Mouse (Mus musculus) kidney, embryonic 14.5 days (tissue): ENCODE results near the gene Bmp8b. TPM values are rescaled to one million over a fixed set of nuclear protein-coding genes. Genes with fewer than 3 reads are reported as not detected.
A peak's percentile ranks its signal among the peaks of the same experiment; 100 is the strongest.
"Not testable (repeated sequence)": the region's sequence is repeated elsewhere in the genome, so short reads cannot be mapped to it uniquely, and the experiment has no call there.

Experiments
- ATAC-seq: fragments of 200-750 bp; cut with Nextera tagmentation; 2 replicates; pipeline ENCODE4 v1.8.0; 2017; ENCODE audit warnings: moderate number of reproducible peaks, mild to moderate bottlenecking, moderate TSS enrichment, moderate library complexity; ENCODE audit not compliant: low FRiP score, low TSS enrichment
- H3K27ac ChIP-seq: fragments of 300-500 bp; sonication (generic); 2 replicates; pipeline ENCODE4 v1.5.1; 2014; ENCODE audit warnings: low read depth, mild to moderate bottlenecking, low read length, moderate library complexity, mixed read lengths
- H3K27me3 ChIP-seq: fragments of 300-500 bp; sonication (generic); 2 replicates; pipeline ENCODE4 v1.6.1; 2014; ENCODE audit warnings: mild to moderate bottlenecking, low read length; ENCODE audit not compliant: control insufficient read depth, insufficient read depth
- H3K36me3 ChIP-seq: fragments of 300-500 bp; sonication (generic); 2 replicates; pipeline ENCODE4 v1.6.1; 2014; ENCODE audit warnings: low read length, mixed read lengths; ENCODE audit not compliant: control insufficient read depth, insufficient read depth
- H3K4me1 ChIP-seq: fragments of 300-500 bp; sonication (generic); 2 replicates; pipeline ENCODE4 v1.6.1; 2014; ENCODE audit warnings: low read length, mixed read lengths; ENCODE audit not compliant: control insufficient read depth, insufficient read depth
- H3K4me2 ChIP-seq: fragments of 300-500 bp; sonication (generic); replicated peaks from 2 replicates; pipeline ENCODE4 v1.6.1; 2014; ENCODE audit warnings: low read depth, mild to moderate bottlenecking, low read length
- H3K4me3 ChIP-seq: fragments of 300-500 bp; sonication (generic); 2 replicates; pipeline ENCODE4 v1.5.1; 2014; ENCODE audit warnings: mild to moderate bottlenecking, low read length
- H3K9ac ChIP-seq: fragments of 300-500 bp; sonication (generic); 2 replicates; pipeline ENCODE4 v1.6.1; 2014; ENCODE audit warnings: low read depth, mild to moderate bottlenecking, low read length, moderate library complexity
- H3K9me3 ChIP-seq: fragments of 300-500 bp; sonication (generic); 2 replicates; pipeline ENCODE4 v1.6.1; 2016; ENCODE audit warnings: low read length; ENCODE audit not compliant: control insufficient read depth
- WGBS: fragments of 180-500 bp; shearing (Covaris S2); extraction: QIAGEN DNeasy Blood & Tissue Kit; methylation state at CpG from one replicate; pipeline ENCODE4 v1.1.7; 2014; 5-methylcytosine and 5-hydroxymethylcytosine counted together
- polyA plus RNA-seq: library from polyadenylated mRNA; unstranded; fragments of >200 nt; fragmentation: Nextera tagmentation; extraction: Ambion mirVana; gene quantifications from 2 replicates; pipeline ENCODE4 v1.2.1, GENCODE M21; 2014

Gene Bmp8b
- polyA plus RNA-seq, 1 experiment from 2014 or later = 0.16 TPM

DNA sequence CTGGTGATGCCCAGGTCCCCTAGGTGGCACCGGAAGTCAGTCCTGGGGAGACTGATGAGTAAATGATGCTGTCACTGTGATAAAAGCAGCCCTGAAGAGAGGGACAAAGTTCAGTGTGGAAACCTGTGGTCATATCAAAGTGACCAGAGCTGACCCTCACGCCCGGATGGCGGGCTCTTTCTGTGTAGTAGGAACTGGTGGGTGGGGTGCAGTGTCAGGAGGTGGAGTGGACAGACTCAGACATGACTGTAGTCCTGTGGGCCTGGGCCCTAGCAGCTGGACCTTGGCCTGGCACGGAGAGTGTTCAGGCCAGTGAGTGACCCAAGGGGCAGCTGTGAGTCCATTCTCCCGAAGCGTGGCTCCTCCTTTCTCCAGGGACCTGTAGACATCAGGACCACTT, 964 bp downstream of the Bmp8b start:
- not testable (repeated sequence) for H3K27ac ChIP-seq, ATAC-seq

DNA sequence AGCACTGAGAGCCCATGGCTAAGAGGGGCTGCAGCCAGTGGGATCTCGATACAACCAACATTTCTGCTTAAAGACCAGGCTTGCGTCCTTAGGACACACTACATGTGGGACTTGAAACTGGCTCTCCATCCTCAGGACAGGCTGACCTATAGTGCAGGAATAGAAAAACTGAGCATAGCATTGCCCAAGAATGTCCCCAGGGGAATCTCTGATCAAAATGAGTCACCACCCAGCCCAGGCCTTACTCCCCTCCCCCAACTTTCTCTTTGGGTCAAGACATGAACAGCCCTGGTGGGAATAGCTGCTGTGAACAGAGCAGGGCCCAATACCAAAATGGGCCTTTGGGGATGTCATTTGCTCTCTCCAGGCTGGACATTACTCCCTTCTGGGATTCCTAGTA, 1.9 kb downstream of the Bmp8b start:
- H3K9me3 ChIP-seq = no peaks in the 10 kb centered on the region
- no peak for ATAC-seq
- no peak overlapping the region for H3K4me3 ChIP-seq
- H3K27ac ChIP-seq = no peak overlapping the region
- H3K9ac ChIP-seq = no peak overlapping the region
- no peak overlapping the region for H3K4me2 ChIP-seq
- peaks cover 33% of the 10 kb centered on the region for H3K27me3 ChIP-seq
- no peaks in the 10 kb centered on the region for H3K4me1 ChIP-seq
- no peaks in the 10 kb centered on the region for H3K36me3 ChIP-seq
- 83% methylated on average over 2 of the region's 2 CpGs for WGBS

More for the DNA sequence above, 964 bp downstream of the Bmp8b start:
- H3K4me2 ChIP-seq, H3K9me3 ChIP-seq, H3K9ac ChIP-seq, H3K4me1 ChIP-seq, H3K4me3 ChIP-seq, H3K36me3 ChIP-seq: not testable (repeated sequence)
- 82% methylated on average over 6 of the region's 7 CpGs for WGBS
- H3K27me3 ChIP-seq = peaks cover 33% of the 10 kb centered on the region

DNA sequence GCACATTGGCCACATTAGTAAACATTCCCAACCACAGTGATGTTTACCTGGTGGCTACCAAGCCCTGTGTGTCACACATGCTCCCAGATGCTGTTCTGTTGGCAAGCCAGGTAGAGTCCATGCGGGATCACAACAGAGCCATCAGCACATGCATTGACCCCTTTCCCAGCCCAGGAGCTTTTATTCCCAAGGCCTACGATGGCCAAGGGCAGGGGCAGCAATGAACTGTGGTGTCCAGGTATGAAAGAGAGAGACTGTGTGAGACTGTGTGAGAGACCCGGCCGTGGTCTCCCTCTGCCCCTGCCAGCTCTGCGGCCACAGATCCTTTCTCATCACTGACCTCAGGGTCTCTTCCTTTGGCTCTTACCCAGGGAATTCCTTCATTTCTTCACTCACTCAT, 3.1 kb downstream of the Bmp8b start:
- Histone ChIP-seq H3K36me3 (no peaks in the 10 kb centered on the region), H3K4me2 (no peak overlapping the region), H3K9me3 (no peaks in the 10 kb centered on the region), H3K27me3 (peaks cover 31% of the 10 kb centered on the region), H3K4me1 (no peaks in the 10 kb centered on the region), H3K9ac (no peak overlapping the region), H3K27ac (no peak overlapping the region), H3K4me3 (no peak overlapping the region)
- ATAC-seq = no peak
- 94% methylated on average over 5 of the region's 5 CpGs for WGBS

DNA sequence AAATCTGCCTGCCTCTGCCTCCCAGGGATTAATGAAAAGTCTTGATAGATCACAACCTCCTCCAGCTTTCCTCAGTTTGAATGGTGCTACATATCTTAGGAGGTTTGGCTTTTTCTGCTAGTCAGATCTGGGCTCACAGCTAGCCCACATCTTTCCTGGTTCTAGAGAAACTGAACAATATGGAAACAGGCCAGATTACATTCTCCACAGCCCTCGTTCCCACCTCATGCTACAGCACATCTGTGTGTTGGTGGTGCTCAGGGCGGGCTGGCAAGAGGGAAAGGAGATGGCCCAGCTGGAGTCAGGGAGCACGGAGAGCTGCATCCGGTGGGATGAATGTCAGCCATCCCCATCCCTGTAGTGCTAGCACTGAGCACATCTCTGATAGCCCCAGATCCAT, 5.8 kb downstream of the Bmp8b start:
- Histone ChIP-seq H3K36me3 (no peaks in the 10 kb centered on the region), H3K4me3 (no peak overlapping the region), H3K4me1 (no peaks in the 10 kb centered on the region), H3K9me3 (no peaks in the 10 kb centered on the region), H3K4me2 (no peak overlapping the region), H3K27ac (no peak overlapping the region), H3K27me3 (peaks cover 12% of the 10 kb centered on the region), H3K9ac (no peak overlapping the region)
- 79% methylated on average over 4 of the region's 4 CpGs for WGBS
- no peak for ATAC-seq

DNA sequence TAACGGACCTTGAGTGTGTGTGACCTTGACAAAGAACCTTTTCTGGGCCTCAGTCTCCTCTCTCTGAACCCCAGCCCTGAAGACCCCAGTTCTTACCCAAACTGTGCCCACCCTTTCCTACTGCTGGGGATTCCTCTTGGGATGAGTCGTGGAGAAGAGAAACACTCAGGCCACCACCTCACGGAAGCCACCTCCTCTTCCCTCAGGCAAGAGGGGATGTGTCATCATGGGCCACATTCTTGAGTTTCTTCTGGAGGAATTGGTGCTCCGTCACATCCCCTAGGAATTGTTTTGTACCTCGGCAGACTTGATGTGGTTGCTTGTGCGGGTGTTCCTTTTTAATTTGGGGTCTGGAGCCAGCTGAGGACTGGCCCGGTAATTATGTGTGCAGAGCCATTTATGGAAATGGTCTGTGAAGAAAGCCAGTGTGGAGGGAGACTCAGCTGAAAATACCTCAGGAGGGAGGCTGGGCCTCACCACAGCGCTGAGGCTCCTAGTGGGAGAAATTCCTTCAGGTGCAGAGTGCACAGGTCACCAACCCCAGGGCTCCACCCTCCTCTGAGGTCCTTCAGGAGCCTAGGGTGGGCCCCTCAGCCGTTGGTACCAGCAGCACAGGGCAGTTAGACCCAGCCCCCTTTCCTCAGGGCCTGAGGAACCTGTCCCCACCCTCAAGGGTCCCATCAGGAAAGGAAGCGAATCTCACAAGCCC, 6.5 kb downstream of the Bmp8b start:
- H3K4me1 ChIP-seq, H3K9me3 ChIP-seq, H3K4me2 ChIP-seq, H3K36me3 ChIP-seq, H3K27ac ChIP-seq, H3K27me3 ChIP-seq, H3K9ac ChIP-seq, ATAC-seq, H3K4me3 ChIP-seq: not testable (repeated sequence)
- WGBS = 78% methylated on average over 10 of the region's 10 CpGs

DNA sequence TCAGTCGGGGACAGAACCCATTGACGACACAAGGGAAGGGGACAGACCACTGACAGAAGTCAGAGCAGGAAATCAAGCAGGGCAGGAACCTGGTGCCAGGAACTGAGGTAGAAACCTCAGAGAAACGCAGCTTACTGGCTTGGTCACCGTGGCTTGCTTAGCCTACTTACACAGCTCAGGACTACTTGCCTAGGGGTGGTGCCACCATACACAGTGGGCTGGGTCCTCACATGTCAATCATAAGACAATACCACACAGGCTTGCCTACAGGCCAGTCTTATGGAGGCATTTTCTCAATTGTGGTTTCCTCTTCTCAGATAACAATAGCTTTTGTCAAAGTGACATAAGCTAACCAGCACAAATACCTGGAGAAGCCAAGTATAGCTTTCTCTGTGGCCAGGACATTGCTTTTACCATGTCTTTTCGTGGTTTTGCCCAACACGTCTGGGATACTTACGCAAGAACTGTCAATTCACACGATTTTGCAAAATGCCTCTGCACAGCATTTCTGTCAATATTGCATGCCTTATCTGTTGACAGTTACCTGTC, 7.3 kb downstream of the Bmp8b start:
- H3K27ac ChIP-seq = no peak overlapping the region
- no peak for ATAC-seq
- H3K9me3 ChIP-seq = no peaks in the 10 kb centered on the region
- no peak overlapping the region for H3K4me2 ChIP-seq
- peaks cover 8% of the 10 kb centered on the region; the same call in 1 of the 2 replicates for H3K27me3 ChIP-seq
- WGBS = 79% methylated on average over 8 of the region's 8 CpGs
- H3K4me3 ChIP-seq = no peak overlapping the region
- H3K9ac ChIP-seq = no peak overlapping the region
- H3K4me1 ChIP-seq = no peaks in the 10 kb centered on the region
- no peaks in the 10 kb centered on the region for H3K36me3 ChIP-seq

DNA sequence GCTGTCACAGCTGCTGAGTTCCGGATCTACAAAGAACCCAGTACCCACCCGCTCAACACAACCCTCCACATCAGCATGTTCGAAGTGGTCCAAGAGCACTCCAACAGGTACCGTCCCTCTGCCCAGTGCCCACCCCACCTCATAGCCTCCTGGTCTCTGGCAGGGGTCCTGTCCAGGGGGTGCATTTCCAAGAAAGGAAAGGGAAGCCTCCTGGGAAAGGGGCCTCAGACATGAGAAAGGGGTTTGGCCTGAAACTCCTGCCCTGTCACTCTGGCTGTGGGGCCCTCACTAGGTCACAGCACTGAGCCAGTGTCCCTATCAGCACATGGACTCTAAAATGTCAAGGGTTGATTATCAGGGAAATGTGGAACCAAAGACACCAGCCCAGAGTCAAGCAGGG, 9.7 kb downstream of the Bmp8b start:
- H3K9ac ChIP-seq, H3K36me3 ChIP-seq, H3K4me2 ChIP-seq, H3K9me3 ChIP-seq, ATAC-seq, H3K4me3 ChIP-seq, H3K27ac ChIP-seq, H3K4me1 ChIP-seq, H3K27me3 ChIP-seq: not testable (repeated sequence)
- 97% methylated on average over 4 of the region's 4 CpGs for WGBS

DNA sequence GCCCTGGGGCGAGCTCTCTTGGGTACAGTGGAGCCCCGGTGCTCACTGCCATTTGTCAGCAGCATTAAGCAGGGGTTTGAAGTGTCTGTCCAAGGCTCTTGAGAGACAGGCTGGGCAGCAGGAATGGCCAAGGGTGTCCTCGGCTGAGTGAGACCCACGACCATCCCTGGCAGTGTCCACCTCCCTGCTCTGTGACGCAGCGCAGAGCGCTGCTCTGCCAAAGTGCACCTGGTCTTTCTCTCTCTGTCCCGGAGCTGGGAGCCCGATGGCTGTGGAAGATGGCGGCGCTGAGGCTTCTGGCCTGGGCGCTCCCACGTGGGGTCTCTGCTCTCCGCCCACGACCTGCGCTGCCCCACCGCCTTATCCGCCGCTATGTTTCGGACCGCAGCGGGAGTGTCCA, 11.0 kb downstream of the Bmp8b start, which contains the start of gene Oxct2b:
TSS of gene Oxct2b (plus strand) at position 256 of the 400 bp plus-strand sequence.
- Histone ChIP-seq H3K27ac (no peak within 1 kb of the TSS), H3K36me3 (no peaks in the 10 kb centered on the region), H3K27me3 (peaks cover 8% of the 10 kb centered on the region; the same call in 1 of the 2 replicates), H3K4me2 (peak within 1 kb of the TSS; percentile 52), H3K4me1 (no peaks in the 10 kb centered on the region), H3K4me3 (peak within 1 kb of the TSS; percentile 31), H3K9me3 (no peaks in the 10 kb centered on the region), H3K9ac (peak within 1 kb of the TSS; percentile 37; the same call in 1 of the 2 replicates)
- peak; percentile 25; the same call in 1 of the 2 replicates for ATAC-seq
- WGBS = 9% methylated on average over 22 of the region's 22 CpGs

DNA sequence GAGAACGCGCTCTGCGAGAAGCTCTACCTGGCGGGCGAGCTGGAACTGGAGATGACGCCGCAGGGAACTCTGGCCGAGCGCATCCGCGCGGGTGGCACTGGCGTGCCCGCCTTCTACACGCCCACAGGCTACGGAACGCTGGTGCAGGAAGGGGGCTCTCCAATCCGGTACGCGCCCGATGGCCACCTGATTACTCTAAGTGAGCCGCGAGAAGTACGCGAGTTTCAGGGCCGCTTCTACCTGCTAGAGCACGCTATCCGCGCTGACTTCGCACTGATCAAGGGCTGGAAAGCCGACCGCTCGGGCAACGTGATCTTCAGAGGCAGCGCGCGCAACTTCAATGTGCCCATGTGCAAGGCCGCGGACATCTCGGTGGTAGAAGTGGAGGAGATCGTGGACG, 11.7 kb downstream of the Bmp8b start:
- H3K9me3 ChIP-seq, H3K36me3 ChIP-seq, H3K4me1 ChIP-seq, H3K27ac ChIP-seq, H3K27me3 ChIP-seq, H3K9ac ChIP-seq: not testable (repeated sequence)
- peak overlapping the region; percentile 52 for H3K4me2 ChIP-seq
- WGBS = 23% methylated on average over 30 of the region's 42 CpGs
- ATAC-seq = peak; percentile 67
- peak overlapping the region; percentile 31; the same call in 1 of the 2 replicates for H3K4me3 ChIP-seq
